Mouse (Mus musculus): ENCODE measurements around the gene Ifnk.

- TF ChIP-seq CTCF (IDR thresholded peaks at IDR 0.05; ENCODE audit: low read depth) = no peak
- no peak for TF ChIP-seq EP300 (IDR thresholded peaks at IDR 0.05; ENCODE audit: low read depth)
These were observed 20.6 kb downstream of the Ifnk start for GRCm38 (mm10) chr4:35172471-35172870.
